Mouse (Mus musculus) gonadal fat pad, adult 2 months (tissue): ENCODE measurements around the gene Car14. TPM values are rescaled to one million over a fixed set of nuclear protein-coding genes. Genes with fewer than 3 reads are reported as not detected.
"Not testable (repeated sequence)": the region's sequence is repeated elsewhere in the genome, so short reads cannot be mapped to it uniquely, and the experiment has no call there.

ENCODE experiments used
- DNase-seq: peaks from one replicate; pipeline ENCODE4 v3.0.0-alpha.2; 2012; ENCODE audit warnings: low read depth
- polyA plus RNA-seq: library from polyadenylated mRNA; depleted of rRNA; stranded (reverse); fragments of >200 nt; gene quantifications from 2 replicates; pipeline ENCODE4 v1.2.3, GENCODE M21; 2012

The Car14 gene
- polyA plus RNA-seq, 1 experiment: 12.9 TPM

GRCm38 (mm10) chr3:95891211-95892065, 13.1 kb downstream of the Car14 start, which contains the start of gene BC028528:
Gene BC028528 (minus strand): TSS chr3:95892005.
- DNase-seq: no peak

GRCm38 (mm10) chr3:95889664-95890063, 14.8 kb downstream of the Car14 start:
- DNase-seq: no peak

GRCm38 (mm10) chr3:95887596-95887995, 16.9 kb downstream of the Car14 start:
- no peak for DNase-seq

GRCm38 (mm10) chr3:95884400-95884799, 20.1 kb downstream of the Car14 start:
- DNase-seq: no peak

- DNase-seq: no peak
Measured at GRCm38 (mm10) chr3:95882816-95883425, 21.6 kb downstream of the Car14 start.

- DNase-seq: peak; percentile 77
Measured at GRCm38 (mm10) chr3:95881979-95882815, 22.3 kb downstream of the Car14 start, which contains the start of gene Ciart. Gene Ciart (minus strand): TSS chr3:95882251.

- DNase-seq: peak; percentile 75
Measured at GRCm38 (mm10) chr3:95879063-95879462, 25.4 kb downstream of the Car14 start.

GRCm38 (mm10) chr3:95872048-95872447, 32.4 kb downstream of the Car14 start:
- DNase-seq: no peak

GRCm38 (mm10) chr3:95871392-95871867, 33.1 kb downstream of the Car14 start, which contains the start of gene Mrps21:
Gene Mrps21 (minus strand): TSS chr3:95871519.
- no peak for DNase-seq

- no peak for DNase-seq
Measured at GRCm38 (mm10) chr3:95870976-95871375, 33.5 kb downstream of the Car14 start.

GRCm38 (mm10) chr3:95867408-95867807, 37.1 kb downstream of the Car14 start:
- DNase-seq: no peak

GRCm38 (mm10) chr3:95866071-95866470, 38.4 kb downstream of the Car14 start:
- no peak for DNase-seq

GRCm38 (mm10) chr3:95865571-95865970, 38.9 kb downstream of the Car14 start:
- DNase-seq: no peak

GRCm38 (mm10) chr3:95865050-95865449, 39.4 kb downstream of the Car14 start:
- no peak for DNase-seq

GRCm38 (mm10) chr3:95863578-95863977, 40.9 kb downstream of the Car14 start:
- no peak for DNase-seq

GRCm38 (mm10) chr3:95861796-95862195, 42.7 kb downstream of the Car14 start:
- DNase-seq: no peak

- DNase-seq: no peak
Measured at GRCm38 (mm10) chr3:95861216-95861615, 43.3 kb downstream of the Car14 start.

GRCm38 (mm10) chr3:95860323-95860722, 44.2 kb downstream of the Car14 start:
- DNase-seq: no peak

GRCm38 (mm10) chr3:95858278-95858677, 46.2 kb downstream of the Car14 start:
- DNase-seq: not testable (repeated sequence)

- DNase-seq: not testable (repeated sequence)
Measured at GRCm38 (mm10) chr3:95857050-95857449, 47.4 kb downstream of the Car14 start.

- no peak for DNase-seq
Measured at GRCm38 (mm10) chr3:95856115-95856514, 48.4 kb downstream of the Car14 start.
